Mouse (Mus musculus): ENCODE results near the gene Lypd9. TPM values are rescaled to one million over a fixed set of nuclear protein-coding genes. Genes with fewer than 3 reads are reported as not detected.

Gene Lypd9
- polyA plus RNA-seq (2014; fragmentation: Illumina TruSeq; extraction: RNeasy Lipid Tissue Mini Kit (QIAGEN cat#74804); ENCODE audit: low read depth, low replicate concordance), result not detected

DNA sequence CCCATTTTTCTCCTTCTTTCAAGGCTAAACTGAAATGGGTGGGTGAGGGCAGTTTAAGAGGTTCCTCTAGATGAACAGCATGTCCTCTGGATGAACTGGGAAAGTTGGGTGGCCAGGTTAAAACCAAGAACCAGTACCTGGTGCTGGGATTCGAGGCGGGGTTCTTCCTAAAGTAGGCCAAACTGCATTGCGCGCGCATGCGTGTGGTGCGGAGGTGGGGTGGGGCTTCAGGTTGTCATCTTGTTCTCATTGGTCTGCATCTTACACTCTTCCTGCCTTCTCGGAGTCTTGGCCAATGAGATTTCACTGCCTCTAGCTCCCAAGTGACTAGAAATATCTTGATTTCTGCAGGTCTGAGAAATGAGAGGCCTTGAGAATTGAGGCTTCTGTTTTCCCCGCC, at the start of gene Lypd9:
Gene Lypd9 (minus strand): TSS at position 165 of the 400 bp plus-strand sequence.

DNA sequence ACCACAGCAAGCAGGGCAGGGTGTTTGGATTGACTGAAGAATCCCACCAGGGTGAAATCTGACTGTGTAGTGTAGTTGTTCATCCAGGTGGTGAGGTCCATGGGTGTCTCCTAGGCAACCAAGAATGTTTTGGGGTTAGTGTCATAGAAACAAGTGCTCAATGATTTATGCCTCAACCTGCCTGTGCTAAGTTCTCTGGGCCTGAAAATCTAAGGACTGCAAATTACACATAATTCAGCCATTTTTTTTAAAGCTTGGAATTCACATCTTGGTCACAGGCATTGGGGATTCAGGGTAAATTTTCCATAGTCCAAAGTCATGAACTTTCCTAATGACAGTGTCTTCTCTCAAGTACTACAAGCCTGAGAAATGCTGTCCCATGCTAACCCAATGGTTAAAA, 49.7 kb upstream of the Lypd9 start, which contains the start of gene Olfr331:
Gene Olfr331 (minus strand): TSS at position 101 of the 400 bp plus-strand sequence.

DNA sequence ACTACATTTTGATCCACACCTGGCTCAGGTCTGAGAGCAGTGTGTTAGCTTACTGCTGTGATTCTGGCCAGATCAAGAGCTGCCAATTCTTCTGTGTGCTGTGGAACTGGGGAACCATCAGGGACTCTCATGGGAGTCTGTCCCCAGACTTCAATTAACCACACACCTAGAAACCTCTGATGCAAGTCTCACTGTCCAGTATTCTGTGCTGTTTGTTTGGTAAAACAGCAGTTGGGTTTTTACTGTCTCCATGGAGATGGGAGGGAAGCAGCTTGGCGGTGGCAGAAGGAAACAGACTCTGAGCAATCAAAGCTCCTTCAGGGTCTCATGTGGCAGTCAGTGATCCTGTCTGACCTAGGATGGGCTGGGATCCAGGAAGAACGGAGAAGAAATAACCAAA, 39.7 kb upstream of the Lypd9 start, which contains the start of gene Olfr332:
Gene Olfr332 (minus strand): TSS at position 101 of the 400 bp plus-strand sequence.

DNA sequence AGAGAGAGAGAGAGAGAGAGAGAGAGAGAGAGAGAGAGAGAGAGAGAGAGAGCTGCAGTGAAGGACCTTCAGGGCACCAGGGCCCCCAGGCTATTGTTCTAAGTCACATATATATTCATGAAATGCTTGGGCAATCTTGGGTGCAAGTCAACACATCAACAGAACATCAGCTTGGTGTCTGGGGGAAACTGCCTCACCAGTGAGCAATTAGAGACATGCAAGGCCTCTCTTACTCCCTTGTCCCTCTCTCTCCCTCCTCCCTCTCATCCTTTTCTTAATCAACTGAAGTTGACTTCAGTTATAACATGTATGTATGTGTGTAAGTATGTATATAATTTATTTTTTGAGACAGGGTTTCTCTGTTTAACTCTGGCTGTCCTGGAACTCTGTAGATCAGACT, 9.4 kb upstream of the Lypd9 start, which contains the start of gene Olfr30:
Gene Olfr30 (minus strand): TSS at position 101 of the 400 bp plus-strand sequence.

DNA sequence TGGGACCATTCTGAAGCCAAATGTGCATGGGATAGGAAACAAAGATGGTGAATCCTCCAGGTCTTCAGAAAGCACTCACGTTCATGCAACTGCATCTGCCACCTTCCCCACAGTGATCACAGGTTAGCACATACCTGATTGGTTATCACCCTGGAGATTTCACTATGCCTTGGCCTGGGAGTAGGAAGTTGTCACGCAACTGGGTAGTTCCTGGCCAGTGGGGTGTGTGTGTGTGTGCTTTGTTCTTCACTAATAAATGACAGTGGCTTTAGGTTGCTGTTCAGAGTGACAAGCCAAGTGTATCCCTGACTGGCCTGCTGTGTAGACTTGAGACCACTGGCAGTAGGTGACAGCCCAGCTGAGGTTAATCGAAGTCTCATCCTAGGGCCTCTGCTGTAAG, 20.5 kb downstream of the Lypd9 start, which contains the start of gene Gm12253:
Gene Gm12253 (plus strand): TSS at position 301 of the 400 bp plus-strand sequence.

DNA sequence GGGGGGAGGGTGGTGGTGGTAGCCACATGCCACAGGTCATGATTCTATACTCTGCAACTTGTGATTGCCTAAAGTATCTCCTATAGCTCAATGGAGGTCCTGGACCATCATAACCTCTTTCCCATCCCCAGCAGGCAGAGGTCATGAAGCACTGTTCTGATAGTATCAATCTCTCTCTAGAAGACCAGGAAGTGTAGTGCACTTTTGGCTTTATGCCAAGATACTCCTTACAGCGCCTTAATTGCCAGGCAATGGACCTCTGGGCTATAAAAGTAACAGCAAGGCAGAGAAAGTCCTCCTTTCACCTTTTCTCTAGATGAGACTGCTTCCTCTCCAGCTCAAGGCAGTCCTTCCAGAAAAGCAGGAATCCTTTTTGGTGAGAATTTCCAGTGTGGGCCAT, 31.9 kb downstream of the Lypd9 start, which contains the start of gene 1810065E05Rik:
Gene 1810065E05Rik (plus strand): TSS at position 297 of the 400 bp plus-strand sequence.

Other genes starting within 250 kb of the Lypd9 start
- not detected for gene 4930438A08Rik, start 178.1 kb downstream of the Lypd9 start, polyA plus RNA-seq (2014; fragmentation: Illumina TruSeq; extraction: RNeasy Lipid Tissue Mini Kit (QIAGEN cat#74804); ENCODE audit: low read depth, low replicate concordance)
- gene Zfp692, start 145.9 kb downstream of the Lypd9 start, polyA plus RNA-seq (2014; fragmentation: Illumina TruSeq; extraction: RNeasy Lipid Tissue Mini Kit (QIAGEN cat#74804); ENCODE audit: low read depth, low replicate concordance), result 1.6 TPM
- gene Zfp672, start 122.6 kb downstream of the Lypd9 start, polyA plus RNA-seq (2014; fragmentation: Illumina TruSeq; extraction: RNeasy Lipid Tissue Mini Kit (QIAGEN cat#74804); ENCODE audit: low read depth, low replicate concordance), result 30.7 TPM
- gene Sh3bp5l, start 122.2 kb downstream of the Lypd9 start, polyA plus RNA-seq (2014; fragmentation: Illumina TruSeq; extraction: RNeasy Lipid Tissue Mini Kit (QIAGEN cat#74804); ENCODE audit: low read depth, low replicate concordance), result 0.93 TPM
- not detected for gene Lypd8, start 73.9 kb downstream of the Lypd9 start, polyA plus RNA-seq (2014; fragmentation: Illumina TruSeq; extraction: RNeasy Lipid Tissue Mini Kit (QIAGEN cat#74804); ENCODE audit: low read depth, low replicate concordance)
- gene 1810065E05Rik, start 31.8 kb downstream of the Lypd9 start, polyA plus RNA-seq (2014; fragmentation: Illumina TruSeq; extraction: RNeasy Lipid Tissue Mini Kit (QIAGEN cat#74804); ENCODE audit: low read depth, low replicate concordance), result not detected
- not detected for gene Gm12253, start 20.4 kb downstream of the Lypd9 start, polyA plus RNA-seq (2014; fragmentation: Illumina TruSeq; extraction: RNeasy Lipid Tissue Mini Kit (QIAGEN cat#74804); ENCODE audit: low read depth, low replicate concordance)
- gene Olfr30, start 9.3 kb upstream of the Lypd9 start, polyA plus RNA-seq (2014; fragmentation: Illumina TruSeq; extraction: RNeasy Lipid Tissue Mini Kit (QIAGEN cat#74804); ENCODE audit: low read depth, low replicate concordance), result not detected
- gene Olfr332, start 39.6 kb upstream of the Lypd9 start, polyA plus RNA-seq (2014; fragmentation: Illumina TruSeq; extraction: RNeasy Lipid Tissue Mini Kit (QIAGEN cat#74804); ENCODE audit: low read depth, low replicate concordance), result not detected
- gene Olfr331, start 49.6 kb upstream of the Lypd9 start, polyA plus RNA-seq (2014; fragmentation: Illumina TruSeq; extraction: RNeasy Lipid Tissue Mini Kit (QIAGEN cat#74804); ENCODE audit: low read depth, low replicate concordance), result not detected
- not detected for gene Olfr330, start 81.9 kb upstream of the Lypd9 start, polyA plus RNA-seq (2014; fragmentation: Illumina TruSeq; extraction: RNeasy Lipid Tissue Mini Kit (QIAGEN cat#74804); ENCODE audit: low read depth, low replicate concordance)
- not detected for gene Olfr329-ps, start 93.5 kb upstream of the Lypd9 start, polyA plus RNA-seq (2014; fragmentation: Illumina TruSeq; extraction: RNeasy Lipid Tissue Mini Kit (QIAGEN cat#74804); ENCODE audit: low read depth, low replicate concordance)
- gene Olfr328, start 102.7 kb upstream of the Lypd9 start, polyA plus RNA-seq (2014; fragmentation: Illumina TruSeq; extraction: RNeasy Lipid Tissue Mini Kit (QIAGEN cat#74804); ENCODE audit: low read depth, low replicate concordance), result not detected
- not detected for gene Olfr224, start 117.6 kb upstream of the Lypd9 start, polyA plus RNA-seq (2014; fragmentation: Illumina TruSeq; extraction: RNeasy Lipid Tissue Mini Kit (QIAGEN cat#74804); ENCODE audit: low read depth, low replicate concordance)
- gene Olfr325, start 124.8 kb upstream of the Lypd9 start, polyA plus RNA-seq (2014; fragmentation: Illumina TruSeq; extraction: RNeasy Lipid Tissue Mini Kit (QIAGEN cat#74804); ENCODE audit: low read depth, low replicate concordance), result not detected
- gene Olfr324, start 142.2 kb upstream of the Lypd9 start, polyA plus RNA-seq (2014; fragmentation: Illumina TruSeq; extraction: RNeasy Lipid Tissue Mini Kit (QIAGEN cat#74804); ENCODE audit: low read depth, low replicate concordance), result not detected
- not detected for gene 2210407C18Rik, start 163.2 kb upstream of the Lypd9 start, polyA plus RNA-seq (2014; fragmentation: Illumina TruSeq; extraction: RNeasy Lipid Tissue Mini Kit (QIAGEN cat#74804); ENCODE audit: low read depth, low replicate concordance)
- not detected for gene Olfr323, start 177.6 kb upstream of the Lypd9 start, polyA plus RNA-seq (2014; fragmentation: Illumina TruSeq; extraction: RNeasy Lipid Tissue Mini Kit (QIAGEN cat#74804); ENCODE audit: low read depth, low replicate concordance)
- gene Trim58, start 187.5 kb upstream of the Lypd9 start, polyA plus RNA-seq (2014; fragmentation: Illumina TruSeq; extraction: RNeasy Lipid Tissue Mini Kit (QIAGEN cat#74804); ENCODE audit: low read depth, low replicate concordance), result not detected
- not detected for gene Olfr322, start 205.9 kb upstream of the Lypd9 start, polyA plus RNA-seq (2014; fragmentation: Illumina TruSeq; extraction: RNeasy Lipid Tissue Mini Kit (QIAGEN cat#74804); ENCODE audit: low read depth, low replicate concordance)
- gene Olfr320, start 228.2 kb upstream of the Lypd9 start, polyA plus RNA-seq (2014; fragmentation: Illumina TruSeq; extraction: RNeasy Lipid Tissue Mini Kit (QIAGEN cat#74804); ENCODE audit: low read depth, low replicate concordance), result not detected
- gene Olfr319, start 246.2 kb upstream of the Lypd9 start, polyA plus RNA-seq (2014; fragmentation: Illumina TruSeq; extraction: RNeasy Lipid Tissue Mini Kit (QIAGEN cat#74804); ENCODE audit: low read depth, low replicate concordance), result not detected

Measured in liver, adult 10 weeks (tissue).